Mouse (Mus musculus): Measurements from ENCODE around the gene Dpf3.

Dpf3 gene

DNA sequence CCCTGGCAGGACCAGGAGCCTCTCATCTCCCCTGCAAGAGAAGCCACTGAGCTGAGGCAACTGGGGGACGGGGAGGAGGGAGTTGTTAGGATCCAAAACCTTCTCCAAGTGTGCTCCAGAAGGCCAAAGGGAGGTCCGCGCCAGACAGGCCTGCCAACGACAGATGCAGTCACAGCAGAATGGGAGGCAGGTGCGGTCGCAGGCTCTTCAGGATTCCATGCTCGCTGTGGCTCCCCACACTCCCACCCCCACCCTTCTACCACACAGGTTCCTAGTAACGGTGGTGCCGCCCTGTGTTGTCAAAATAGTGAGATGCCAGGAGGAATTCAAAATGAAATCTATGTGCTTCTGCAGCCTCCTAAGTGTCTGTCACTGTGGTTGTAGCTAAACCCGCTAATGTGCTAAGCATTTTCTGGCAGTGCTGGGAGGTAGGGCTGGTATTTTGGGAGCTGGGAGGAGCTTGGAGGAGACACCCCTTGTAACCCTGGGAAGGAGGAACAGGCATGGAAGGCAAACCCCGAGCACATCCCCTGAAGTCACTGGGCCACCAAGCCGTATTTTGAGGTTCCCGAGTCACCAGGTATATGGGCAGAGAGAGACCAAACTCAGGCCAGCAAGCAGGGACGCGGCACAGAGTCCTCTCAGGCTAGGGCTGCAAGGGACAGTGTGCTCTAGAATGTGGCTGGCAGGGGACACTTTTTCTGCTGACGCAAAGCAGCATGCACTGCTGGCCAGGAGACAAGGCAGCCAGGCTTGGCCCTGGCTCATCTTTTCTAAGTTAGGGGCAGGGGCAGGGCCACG is 75.6 kb downstream of the Dpf3 start:
- DNase-seq (ENCODE audit: low spot score): no peak

DNA sequence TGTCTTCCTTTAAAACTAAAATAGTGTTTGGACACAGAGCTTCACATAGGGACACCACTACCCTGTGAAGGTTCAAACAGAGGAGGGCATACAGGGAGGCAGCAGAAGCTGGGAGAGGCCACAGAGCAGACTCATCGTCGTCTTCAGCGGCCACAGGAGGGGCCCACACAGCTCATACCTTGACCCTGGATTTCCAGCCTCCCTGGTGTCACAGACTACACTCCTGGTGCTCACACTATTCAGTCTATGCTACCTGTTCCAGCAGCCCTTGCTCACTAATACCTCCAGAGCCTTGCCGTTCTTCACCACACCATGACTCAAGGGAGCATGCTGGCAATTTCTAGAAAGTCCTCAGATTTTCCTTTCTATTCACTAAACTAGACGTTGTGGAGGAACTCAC is 76.5 kb downstream of the Dpf3 start:
- DNase-seq (ENCODE audit: low spot score): no peak

DNA sequence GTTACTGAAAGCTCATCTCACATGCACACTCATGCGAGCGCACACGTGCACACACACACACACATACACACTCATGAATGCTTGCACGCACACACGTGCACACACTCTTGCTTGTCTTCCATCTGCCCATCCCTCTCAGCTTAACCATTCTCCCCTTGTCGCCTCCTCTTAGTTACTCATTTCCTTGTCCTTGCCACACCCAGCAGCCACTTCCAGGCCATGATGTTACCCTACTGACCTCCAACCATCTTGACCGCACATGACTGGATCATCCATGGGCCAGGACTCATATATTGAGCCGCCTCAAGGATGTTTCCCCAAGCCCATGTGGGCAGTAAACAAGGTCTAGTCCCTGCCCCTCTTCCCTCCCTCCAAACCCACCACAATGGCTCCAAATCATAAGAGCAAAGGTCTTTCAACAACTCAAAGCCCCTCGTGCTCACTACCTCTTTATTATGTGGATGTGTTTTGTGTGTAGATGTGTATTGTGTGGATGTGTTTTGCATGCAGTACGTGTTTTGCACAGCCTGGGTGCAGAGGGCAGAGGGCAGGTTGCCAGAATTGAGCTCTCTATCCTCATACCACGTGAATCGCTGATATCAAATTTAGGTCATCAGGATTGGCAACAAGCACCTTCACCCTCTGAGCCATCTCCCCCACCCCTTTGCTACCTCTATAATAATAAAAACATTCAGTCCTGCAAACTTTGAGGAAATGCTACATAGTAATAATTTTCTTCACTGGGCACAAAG is 82.0 kb downstream of the Dpf3 start:
- DNase-seq (ENCODE audit: low spot score): no peak

DNA sequence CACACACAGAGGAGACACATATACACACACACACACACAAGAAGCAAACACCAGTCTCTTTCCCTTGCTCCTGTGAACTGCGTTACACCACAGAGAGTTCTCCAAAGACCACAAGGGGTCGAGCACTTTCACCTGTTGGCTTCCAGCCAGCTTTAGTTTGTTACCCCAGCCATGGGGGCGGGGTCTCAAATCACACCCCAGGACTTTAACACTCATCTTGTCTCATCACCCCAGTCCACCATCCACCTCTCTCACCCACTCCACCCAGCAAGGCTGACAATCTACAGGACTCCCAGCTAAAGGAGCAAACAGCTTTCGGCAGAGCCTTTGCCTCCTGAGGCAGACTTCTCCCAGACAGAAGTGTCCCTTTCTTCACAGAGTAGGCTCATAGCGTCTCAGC is 85.2 kb downstream of the Dpf3 start:
- no peak for DNase-seq (ENCODE audit: low spot score)

DNA sequence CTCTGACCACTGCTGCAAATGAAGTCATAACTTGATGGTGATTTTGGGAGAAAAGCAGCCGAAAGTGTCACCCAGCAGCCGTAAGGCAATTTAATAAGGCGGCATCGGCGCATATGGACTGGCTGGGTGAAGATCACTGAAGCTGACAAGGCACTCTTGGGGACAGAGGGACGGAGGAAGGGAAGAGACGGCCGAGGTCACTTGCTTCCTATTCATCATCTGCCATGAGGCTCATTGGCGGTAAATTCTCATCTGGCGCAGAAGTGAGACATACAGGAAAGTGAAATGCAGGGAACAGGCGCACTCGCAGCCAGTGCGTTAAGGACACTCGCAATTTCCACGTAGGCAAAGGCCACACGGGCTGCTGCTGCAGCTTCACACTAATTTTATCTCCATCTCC is 95.5 kb downstream of the Dpf3 start:
- no peak for DNase-seq (ENCODE audit: low spot score)

DNA sequence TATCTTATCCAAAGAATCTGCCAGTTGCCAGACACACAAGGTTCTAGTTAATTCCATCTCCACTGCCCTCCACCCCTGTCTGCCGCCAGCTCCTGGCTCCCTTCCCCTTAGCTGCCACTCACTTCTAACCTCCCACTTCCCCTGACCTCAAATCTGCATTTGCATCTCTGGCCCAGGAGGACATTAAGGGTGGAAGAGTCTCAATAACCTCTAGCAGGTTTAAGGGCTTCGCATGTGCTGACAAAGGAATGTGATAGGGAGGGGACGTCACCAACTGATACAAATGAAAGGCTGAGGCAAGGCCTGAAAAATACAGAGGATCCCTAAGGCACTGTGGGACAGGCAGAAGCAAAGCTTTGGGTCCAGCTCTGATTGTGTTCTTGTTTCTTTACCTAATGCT is 100.0 kb downstream of the Dpf3 start:
- DNase-seq (ENCODE audit: low spot score): no peak

DNA sequence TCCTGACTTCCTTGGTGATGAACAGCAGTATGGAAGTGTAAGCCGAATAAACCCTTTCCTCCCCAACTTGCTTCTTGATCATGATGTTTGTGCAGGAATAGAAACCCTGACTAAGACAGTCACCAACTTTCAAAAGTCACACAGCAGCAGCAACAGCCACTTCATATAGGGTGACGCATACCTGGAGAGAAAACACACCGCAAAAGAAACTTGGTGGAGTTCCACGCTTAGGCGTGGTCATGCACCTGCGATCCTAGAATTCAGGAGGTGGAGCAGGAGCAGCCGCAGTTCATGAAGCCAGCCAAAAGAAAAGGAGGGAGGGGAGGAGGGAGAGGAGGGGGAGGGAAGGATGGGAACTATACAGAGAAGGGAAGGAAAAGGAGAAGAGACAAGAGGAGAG is 106.4 kb downstream of the Dpf3 start:
- DNase-seq (ENCODE audit: low spot score): no peak

DNA sequence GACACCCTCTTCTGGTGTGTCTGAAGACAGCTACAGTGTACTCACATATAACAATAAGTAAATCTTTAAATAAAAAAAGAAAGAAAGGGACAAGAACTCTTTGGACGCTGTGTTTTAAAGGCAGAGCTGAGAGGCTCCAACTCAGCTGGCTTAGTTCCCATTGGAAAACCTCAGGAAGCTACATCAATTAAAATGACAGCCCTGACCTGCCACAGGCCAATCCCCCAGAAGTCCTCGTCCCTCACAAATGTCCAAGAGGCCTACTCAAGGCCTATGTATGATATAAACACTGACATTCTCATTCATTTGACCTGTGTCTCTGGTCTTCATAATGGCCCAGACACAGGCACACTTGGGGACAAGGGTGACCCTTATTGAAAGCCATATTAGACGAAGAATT is 107.5 kb downstream of the Dpf3 start:
- DNase-seq (ENCODE audit: low spot score): no peak

DNA sequence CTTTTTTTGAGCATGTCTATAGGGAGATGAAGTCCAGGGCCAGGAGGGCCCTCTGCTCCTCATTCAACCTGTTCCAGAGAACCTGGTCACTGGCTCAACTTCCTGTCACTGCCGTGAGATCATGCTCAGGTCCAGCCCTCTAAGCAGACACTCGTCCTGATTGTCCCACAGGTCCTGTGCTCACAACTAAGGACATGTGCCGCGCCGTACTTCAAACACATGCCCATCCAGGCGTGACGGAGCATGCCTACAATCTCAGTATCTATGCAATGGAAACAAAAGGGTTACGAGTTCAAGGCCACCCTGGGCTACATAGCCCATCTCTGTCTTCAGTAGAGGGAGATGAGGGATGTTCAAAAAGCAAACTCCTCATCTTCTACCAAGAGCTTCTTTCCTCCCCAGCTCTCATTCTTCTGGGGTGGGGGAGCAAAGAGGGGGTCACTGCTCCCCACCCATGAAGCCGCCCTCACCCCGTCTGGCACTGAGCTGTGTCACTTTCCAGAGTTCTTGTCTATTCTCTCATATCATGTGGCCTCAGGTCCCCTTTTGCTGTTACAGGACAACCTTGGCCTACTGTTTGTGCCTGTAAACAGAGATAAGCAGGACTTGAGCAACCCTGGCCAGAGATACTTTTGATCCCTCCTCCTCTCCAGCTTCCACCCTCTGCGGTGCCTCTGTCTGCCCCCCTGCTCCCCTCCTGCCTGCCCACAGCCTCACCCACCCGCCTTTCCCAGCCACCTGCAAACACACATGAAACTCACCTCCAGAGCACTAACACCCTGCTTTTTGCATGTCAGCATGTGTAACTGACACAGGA is 112.3 kb downstream of the Dpf3 start:
- no peak for DNase-seq (ENCODE audit: low spot score)

DNA sequence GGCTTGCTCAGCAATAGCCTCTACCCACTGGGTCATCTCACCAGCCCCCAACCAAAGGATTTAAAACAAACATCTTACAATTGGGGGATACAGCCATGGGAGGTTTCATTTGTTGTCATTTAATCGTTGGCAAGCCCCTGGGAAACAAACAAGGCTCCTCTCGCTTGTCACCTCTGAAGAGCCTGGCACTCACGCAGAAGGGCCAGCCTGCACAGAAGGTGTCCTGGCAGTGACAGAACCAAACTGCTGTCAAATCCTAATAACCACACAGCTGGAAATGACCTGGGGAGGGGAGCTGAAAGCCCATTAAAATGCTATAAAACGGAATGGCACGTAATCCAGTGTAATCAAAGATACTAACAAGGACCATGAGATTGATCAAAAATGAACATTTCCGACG is 114.4 kb downstream of the Dpf3 start:
- DNase-seq (ENCODE audit: low spot score): no peak

DNA sequence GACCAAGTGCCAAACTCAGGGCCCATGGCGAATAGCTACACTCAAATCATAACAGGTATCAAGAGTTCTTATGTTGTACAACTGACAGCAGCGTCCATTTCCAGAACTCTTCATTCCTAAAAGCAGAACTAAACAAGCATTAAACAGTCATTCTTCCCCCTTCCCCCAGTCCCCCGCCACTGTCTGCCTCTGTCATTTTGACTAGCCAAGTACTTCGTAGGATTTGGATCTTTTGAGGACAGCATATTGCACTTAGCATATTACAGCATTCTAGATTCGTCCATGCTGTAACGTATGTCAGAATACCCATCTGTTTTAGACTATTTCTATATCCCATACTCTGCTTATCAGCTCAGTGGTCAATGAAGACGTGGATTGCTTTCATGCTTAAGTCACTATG is 115.2 kb downstream of the Dpf3 start:
- DNase-seq (ENCODE audit: low spot score): no peak

DNA sequence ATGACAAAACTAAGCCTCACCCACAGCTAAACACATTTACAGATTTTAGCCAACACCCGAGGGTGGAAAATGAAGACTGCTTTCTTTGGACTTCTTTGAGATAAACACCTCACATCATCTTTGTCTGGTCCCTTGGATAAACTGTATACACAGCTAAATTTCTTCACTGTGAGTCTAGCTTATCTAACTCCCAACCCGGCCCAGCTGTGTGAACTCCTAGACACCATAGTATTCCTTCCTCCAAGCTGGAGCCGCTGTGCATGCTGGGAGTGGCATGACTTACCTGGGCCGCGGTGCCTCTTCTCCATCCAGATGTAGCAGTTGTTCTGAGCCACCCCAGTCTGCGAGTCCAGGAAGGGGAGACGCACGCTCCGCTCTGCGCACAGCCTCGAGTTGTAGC is 117.3 kb downstream of the Dpf3 start:
- DNase-seq (ENCODE audit: low spot score): no peak

DNA sequence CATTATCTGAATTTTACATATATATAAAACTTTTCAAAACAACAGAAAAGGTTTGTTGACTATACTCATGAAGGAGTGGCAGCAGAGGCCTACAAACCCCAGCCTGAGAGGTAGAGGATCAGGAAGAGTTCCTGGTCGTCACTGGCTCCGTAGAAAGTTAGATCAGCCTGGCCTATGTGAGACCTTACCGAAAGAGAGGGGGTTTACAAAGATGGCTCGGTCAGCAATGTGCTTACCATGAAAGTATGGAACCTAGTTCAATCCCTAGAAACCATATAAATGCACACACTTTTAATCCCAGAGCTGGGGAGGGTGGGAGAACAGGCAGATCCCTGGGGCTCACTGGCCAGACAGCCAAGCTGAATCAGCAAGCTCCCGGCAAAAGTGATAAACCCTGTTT is 118.1 kb downstream of the Dpf3 start:
- no peak for DNase-seq (ENCODE audit: low spot score)

DNA sequence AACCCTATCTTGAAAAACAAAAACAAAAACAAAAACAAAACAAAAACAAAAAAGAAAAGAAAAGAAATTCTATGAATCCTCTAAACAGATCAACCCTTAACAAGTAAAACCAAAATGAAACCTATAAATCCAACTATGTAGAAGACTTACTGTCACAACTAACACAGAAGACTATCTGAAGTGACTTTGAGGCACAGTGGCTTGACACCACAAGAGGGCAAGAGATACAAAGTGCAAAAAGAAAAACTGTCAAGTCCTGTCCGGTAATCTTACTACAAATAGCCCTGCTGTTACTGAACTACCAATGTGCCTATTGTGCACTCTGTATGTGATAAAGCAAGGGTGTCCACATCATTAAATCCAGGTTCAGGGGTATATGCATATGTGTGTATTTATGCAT is 120.0 kb downstream of the Dpf3 start:
- no peak for DNase-seq (ENCODE audit: low spot score)

DNA sequence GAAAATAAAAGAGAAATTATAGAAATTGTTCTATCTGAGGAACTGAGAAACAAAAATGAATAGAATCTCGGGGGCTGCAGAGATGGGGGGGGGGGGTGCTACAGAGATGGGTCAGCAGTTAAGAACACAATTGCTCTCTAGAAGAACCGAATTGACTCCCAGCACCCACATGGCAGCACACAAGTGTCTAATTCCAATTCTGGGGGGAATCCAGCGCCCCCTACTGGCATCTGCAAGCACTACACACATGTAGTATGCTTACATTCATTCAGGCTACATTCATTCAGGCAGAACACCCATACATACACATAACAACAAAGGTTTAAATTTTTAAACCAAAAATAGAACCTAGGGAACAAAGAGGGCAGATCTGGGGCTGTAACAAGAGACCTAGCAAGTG is 122.7 kb downstream of the Dpf3 start:
- DNase-seq (ENCODE audit: low spot score): no peak

DNA sequence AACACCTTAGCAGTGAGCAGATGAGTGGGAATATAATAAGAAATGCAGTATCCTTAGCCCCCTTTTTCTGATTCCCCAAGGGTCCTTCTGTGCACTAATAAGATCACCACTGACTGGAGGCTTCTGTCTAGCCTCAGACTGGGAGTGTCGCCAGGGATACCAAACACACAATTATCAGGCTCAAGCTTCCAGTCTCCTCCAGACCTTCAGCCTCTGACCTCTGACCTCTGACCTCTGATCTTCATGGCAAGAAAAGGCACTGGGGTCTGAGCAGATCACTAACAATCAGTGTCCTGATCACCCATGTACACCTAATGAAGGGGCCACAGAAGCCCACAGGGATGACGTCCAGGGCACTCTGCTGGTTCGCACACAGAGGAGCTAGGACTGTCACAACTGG is 125.7 kb downstream of the Dpf3 start:
- DNase-seq (ENCODE audit: low spot score): no peak

DNA sequence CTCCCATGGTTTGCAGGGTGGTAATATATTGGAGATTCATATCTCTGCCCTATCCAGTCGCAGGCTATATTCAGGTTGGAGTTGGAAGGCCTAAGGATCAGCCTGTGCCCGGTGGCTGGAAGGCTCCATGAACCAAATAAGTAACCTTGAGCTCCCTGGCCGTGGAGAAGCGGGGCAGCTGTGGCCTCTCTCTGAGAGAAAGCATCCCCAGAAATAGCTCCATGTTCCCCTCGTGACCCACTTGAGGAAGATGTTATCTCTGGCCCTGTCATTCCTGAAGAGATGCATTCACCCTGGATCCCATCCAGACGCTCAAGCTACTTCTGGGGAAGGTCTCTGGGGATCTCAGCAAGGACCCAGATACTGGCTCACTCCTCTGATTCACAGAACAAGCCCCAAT is 134.9 kb downstream of the Dpf3 start:
- no peak for DNase-seq (ENCODE audit: low spot score)

DNA sequence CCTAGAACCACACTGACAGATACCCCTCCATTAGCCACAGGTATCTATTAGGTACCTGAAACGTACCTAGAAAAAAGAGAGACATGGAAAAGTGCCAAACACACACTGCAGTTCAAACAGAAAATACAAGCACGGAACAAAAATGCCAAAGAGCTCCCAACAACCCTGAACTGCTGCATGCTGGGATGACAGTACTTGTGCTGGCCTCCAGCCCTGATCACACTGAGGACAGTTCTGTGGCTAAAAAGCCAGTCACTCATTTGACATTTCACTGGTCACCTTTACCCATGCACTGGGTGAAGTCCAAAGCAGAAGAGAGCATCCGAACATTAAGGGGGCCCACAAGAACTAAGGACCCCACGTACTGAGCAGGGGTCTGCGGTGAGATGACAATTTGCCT is 137.8 kb downstream of the Dpf3 start:
- no peak for DNase-seq (ENCODE audit: low spot score)

DNA sequence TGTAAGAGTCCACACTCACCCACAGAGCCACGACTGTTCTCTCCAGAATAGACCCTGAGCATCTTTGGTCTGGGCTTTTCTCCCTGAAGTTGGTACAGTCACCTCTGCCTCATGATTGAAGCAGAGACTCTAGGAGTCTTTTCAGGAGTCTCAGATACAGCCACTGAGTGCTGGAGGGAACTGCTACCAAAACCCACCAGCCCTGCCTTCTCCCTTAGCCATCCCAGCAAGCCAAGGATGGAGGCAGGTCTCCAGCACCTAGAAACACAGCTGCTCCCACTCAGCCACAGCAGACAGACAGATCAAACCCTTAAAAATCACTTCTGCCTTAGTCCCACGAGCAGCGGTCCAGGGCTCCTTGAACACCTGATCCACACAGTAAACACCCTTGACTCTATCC is 139.3 kb downstream of the Dpf3 start:
- no peak for DNase-seq (ENCODE audit: low spot score)

DNA sequence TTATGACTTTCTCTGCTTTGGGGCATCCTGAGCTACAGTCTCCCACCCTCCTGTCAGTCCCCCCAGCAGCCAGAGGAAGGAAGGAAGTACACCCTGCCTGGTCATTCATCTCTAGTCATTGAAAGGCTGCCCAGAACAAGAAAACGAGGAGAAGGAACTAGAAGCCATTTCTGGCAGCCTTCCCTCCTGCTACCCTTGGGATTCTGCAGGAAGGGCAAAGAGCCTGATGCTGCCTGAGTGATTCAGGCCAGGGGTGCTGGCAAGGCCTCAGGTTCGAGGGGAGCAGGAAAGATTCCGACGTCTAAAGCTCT is 144.7 kb downstream of the Dpf3 start:
- no peak for DNase-seq (ENCODE audit: low spot score)

DNA sequence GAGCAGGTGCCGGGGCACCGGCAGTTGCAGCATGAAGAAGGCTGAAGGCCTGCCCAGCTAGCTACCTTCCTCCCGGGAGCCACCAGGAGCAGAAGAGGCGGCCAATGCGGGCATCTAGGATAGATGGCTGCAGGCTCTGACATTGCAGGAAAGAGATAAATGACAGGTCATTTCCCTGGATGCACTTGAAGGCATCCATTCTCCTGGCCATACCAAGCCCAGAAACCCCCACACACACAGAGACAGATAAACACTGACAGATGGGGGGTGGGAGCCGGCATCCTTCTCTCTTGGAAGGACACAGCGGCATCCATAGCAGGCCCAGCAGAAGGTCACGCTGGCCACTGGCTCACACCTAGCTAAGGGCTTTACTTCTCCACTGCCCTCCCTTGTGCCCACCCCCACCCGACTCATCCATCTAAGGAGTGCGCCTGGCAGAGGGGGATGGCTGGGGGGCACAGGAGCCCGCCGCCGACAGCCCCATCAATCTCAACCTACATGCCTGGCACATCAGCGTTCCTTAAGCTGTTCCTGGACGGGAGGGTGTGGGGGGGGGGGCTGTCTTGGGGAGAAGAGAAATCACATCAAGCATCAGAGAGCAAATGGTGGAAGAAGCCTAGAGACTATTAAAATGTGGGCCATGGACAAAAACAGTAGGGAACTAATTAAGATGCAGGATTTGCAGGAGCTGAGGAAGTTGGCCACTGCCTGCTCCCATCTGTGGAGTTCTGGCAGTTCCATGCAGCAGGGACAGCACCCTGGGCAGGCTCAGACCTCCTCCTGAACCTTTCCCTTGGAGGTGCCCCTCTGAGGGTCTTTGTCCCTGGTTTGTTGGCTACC is 145.3 kb downstream of the Dpf3 start:
- DNase-seq (ENCODE audit: low spot score): no peak

DNA sequence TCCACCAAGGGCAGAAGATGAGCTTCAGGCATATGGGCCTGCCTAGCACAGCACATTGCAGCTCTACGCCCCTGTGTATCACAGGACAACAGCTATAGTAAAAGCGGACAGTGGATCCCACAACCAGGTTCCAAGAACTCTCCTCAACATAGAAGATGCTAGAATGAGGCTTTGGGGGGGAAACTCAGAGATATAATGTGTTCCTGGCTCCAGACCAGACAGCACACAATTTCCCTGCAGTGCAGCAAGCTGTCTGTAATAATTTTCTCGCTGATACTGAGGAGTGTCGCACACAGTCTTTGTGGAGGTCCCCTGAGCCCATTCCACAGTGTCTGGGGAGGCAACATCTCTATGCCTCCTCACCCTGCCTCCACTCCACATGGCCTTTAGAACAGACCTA is 146.6 kb downstream of the Dpf3 start:
- no peak for DNase-seq (ENCODE audit: low spot score)

Data from adipocyte (in vitro differentiated cells).